Comparison of ENCODE assay signal across 9 mouse cellular contexts in the genomic region with DNA sequence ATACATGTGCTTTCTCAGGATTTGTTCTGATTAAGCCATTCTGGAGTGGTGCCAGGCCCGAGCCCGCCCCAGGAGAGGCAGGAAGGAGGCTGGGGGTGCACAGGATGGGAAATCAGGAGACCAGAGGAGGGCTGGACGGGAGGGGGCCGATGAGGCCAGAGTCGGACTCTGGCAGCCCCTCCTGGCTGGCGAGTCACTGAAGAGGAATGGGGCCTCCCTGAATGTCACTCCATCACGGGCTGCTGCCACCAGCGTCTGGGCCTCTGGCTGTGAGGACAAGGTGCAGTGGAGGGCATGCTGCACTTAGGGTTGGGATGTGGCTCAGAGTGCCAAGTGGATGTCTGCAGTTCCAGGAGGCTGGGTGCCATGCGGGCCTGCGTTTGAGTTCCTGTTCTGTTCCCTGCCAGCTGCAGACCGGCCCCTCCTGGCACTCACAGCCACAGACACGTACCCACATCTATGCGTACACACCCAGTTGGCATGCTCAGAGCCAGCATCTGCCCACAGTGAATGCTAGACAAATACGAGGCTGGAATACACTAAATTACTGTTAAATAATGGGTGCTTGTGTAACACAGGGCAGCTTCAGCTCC.
DNase-seq lines count a peak whose midpoint lies in the region; ATAC-seq and TF ChIP-seq lines count a peak whose summit lies in the region.
"Had no signal": no experiment of that assay in that cellular context is flagged by ENCODE, and none has a peak within 500 bp of the region (broad histone marks: within the 10 kb centered on the region; RNA-seq: fewer than 3 reads in every experiment).

No protein-coding gene starts in this region.

- H3K4me1 ChIP-seq in forebrain, embryonic 14.5 days (ENCODE audit: control insufficient read depth, insufficient read depth, low read length), result 0 out of 2 replicates have a peak, but pooled peaks cover 3% of the 10 kb centered on the region
- H3K4me1 ChIP-seq in forebrain, embryonic 12.5 days, result peaks cover 10% of the 10 kb centered on the region; the same call in 1 of the 2 replicates
- H3K4me1 ChIP-seq in limb, embryonic 10.5 days, result no peaks in the 10 kb centered on the region
- H3K4me1 ChIP-seq in intestine, postnatal 0 days (replicated peaks; ENCODE audit: control insufficient read depth, insufficient read depth, low read length), result no peaks in the 10 kb centered on the region
- H3K4me1 ChIP-seq: embryonic facial prominence, embryonic 12.5 days had no signal

- DNase-seq in forebrain, embryonic 14.5 days (ENCODE audit: low spot score), result peak; percentile 68
- DNase-seq in Patski (ENCODE audit: low read depth, low spot score), result no peak
- DNase-seq in heart, postnatal 14 days, result peak; percentile 45 to 51
- DNase-seq in limb, embryonic 10.5 days (ENCODE audit: low spot score), result no peak
- no peak for DNase-seq in urinary bladder, postnatal 25 days (ENCODE audit: low spot score)
- DNase-seq in gastrocnemius, postnatal 25 days, result no peak

- no peaks in the 10 kb centered on the region for H3K36me3 ChIP-seq in forebrain, embryonic 14.5 days (ENCODE audit: control insufficient read depth, insufficient read depth, low read length)
- no peaks in the 10 kb centered on the region for H3K36me3 ChIP-seq in forebrain, embryonic 12.5 days (replicated peaks)
- no peaks in the 10 kb centered on the region for H3K36me3 ChIP-seq in limb, embryonic 10.5 days
- no peaks in the 10 kb centered on the region for H3K36me3 ChIP-seq in intestine, postnatal 0 days (ENCODE audit: control insufficient read depth, insufficient read depth)
- H3K36me3 ChIP-seq: embryonic facial prominence, embryonic 12.5 days had no signal

- H3K4me3 ChIP-seq in forebrain, embryonic 14.5 days (ENCODE audit: low read depth, low read length), result no peak overlapping the region
- H3K4me3 ChIP-seq in forebrain, embryonic 12.5 days (replicated peaks), result no peak overlapping the region
- H3K4me3 ChIP-seq in limb, embryonic 10.5 days, result no peak overlapping the region
- no peak overlapping the region for H3K4me3 ChIP-seq in intestine, postnatal 0 days (ENCODE audit: low read depth, low read length)
- H3K4me3 ChIP-seq: embryonic facial prominence, embryonic 12.5 days had no signal

- H3K4me2 ChIP-seq in forebrain, embryonic 14.5 days (ENCODE audit: low read length), result no peak overlapping the region
- no peak overlapping the region for H3K4me2 ChIP-seq in forebrain, embryonic 12.5 days
- no peak overlapping the region for H3K4me2 ChIP-seq in intestine, postnatal 0 days (replicated peaks; ENCODE audit: low read depth)
- H3K4me2 ChIP-seq: embryonic facial prominence, embryonic 12.5 days had no signal

- CTCF ChIA-PET in Patski (lab: Charles Lee), result no interaction called here

- intact Hi-C loops in heart, postnatal 14 days (cut with DNase I), result no loop called here

- TF ChIP-seq CTCF in Patski (IDR thresholded peaks at IDR 0.05), result no peak
- no peak for TF ChIP-seq CTCF in intestine, postnatal 0 days (IDR thresholded peaks at IDR 0.05; ENCODE audit: low read depth)

- no peaks in the 10 kb centered on the region for H3K9me3 ChIP-seq in forebrain, embryonic 14.5 days (replicated peaks; ENCODE audit: control insufficient read depth, low read length)
- no peaks in the 10 kb centered on the region for H3K9me3 ChIP-seq in forebrain, embryonic 12.5 days
- no peaks in the 10 kb centered on the region for H3K9me3 ChIP-seq in limb, embryonic 10.5 days (replicated peaks)
- no peaks in the 10 kb centered on the region for H3K9me3 ChIP-seq in intestine, postnatal 0 days (ENCODE audit: control insufficient read depth)
- H3K9me3 ChIP-seq: embryonic facial prominence, embryonic 12.5 days had no signal

- in situ Hi-C loops in Patski (cut with MboI; ENCODE audit: low pct_unique_long_range_greater_than_20kb), result no loop called here

- H3K27me3 ChIP-seq in forebrain, embryonic 14.5 days (replicated peaks; ENCODE audit: control insufficient read depth, insufficient read depth, low read length), result no peaks in the 10 kb centered on the region
- H3K27me3 ChIP-seq in forebrain, embryonic 12.5 days, result 0 out of 2 replicates have a peak, but pooled peaks cover 13% of the 10 kb centered on the region
- H3K27me3 ChIP-seq in Patski, result no peaks in the 10 kb centered on the region
- H3K27me3 ChIP-seq in limb, embryonic 10.5 days (ENCODE audit: low read depth, poor library complexity, severe bottlenecking), result no peaks in the 10 kb centered on the region
- no peaks in the 10 kb centered on the region for H3K27me3 ChIP-seq in intestine, postnatal 0 days (replicated peaks; ENCODE audit: control insufficient read depth, insufficient read depth, low read length)
- H3K27me3 ChIP-seq: embryonic facial prominence, embryonic 12.5 days had no signal

- POLR2A ChIA-PET in Patski (lab: Charles Lee), result no interaction called here

- WGBS in forebrain, embryonic 14.5 days, result 48% methylated on average over 14 of the region's 14 CpGs
- WGBS in forebrain, embryonic 12.5 days, result 67% methylated on average over 14 of the region's 14 CpGs
- 84% methylated on average over 14 of the region's 14 CpGs for WGBS in limb, embryonic 10.5 days
- 62% methylated on average over 14 of the region's 14 CpGs for WGBS in intestine, postnatal 0 days

- H3K9ac ChIP-seq in forebrain, embryonic 14.5 days (ENCODE audit: low read length), result no peak overlapping the region
- no peak overlapping the region for H3K9ac ChIP-seq in forebrain, embryonic 12.5 days
- no peak overlapping the region for H3K9ac ChIP-seq in intestine, postnatal 0 days (ENCODE audit: low read depth, low read length)
- H3K9ac ChIP-seq: embryonic facial prominence, embryonic 12.5 days had no signal

- peak; percentile 71 for ATAC-seq in forebrain, embryonic 14.5 days
- ATAC-seq in forebrain, embryonic 12.5 days (ENCODE audit: low FRiP score), result no peak
- peak; percentile 44 for ATAC-seq in Patski
- ATAC-seq in intestine, postnatal 0 days, result no peak

- H3K27ac ChIP-seq in forebrain, embryonic 14.5 days (ENCODE audit: low read depth, low read length), result no peak overlapping the region
- H3K27ac ChIP-seq in forebrain, embryonic 12.5 days, result no peak overlapping the region
- H3K27ac ChIP-seq in limb, embryonic 10.5 days, result 0 out of 2 replicates have a peak overlapping the region, but pooled peaks have one; percentile 25
- no peak overlapping the region for H3K27ac ChIP-seq in intestine, postnatal 0 days (ENCODE audit: low read depth, low read length)
- H3K27ac ChIP-seq: embryonic facial prominence, embryonic 12.5 days had no signal

Comparison
In these comparisons a context has a peak if more than half of its experiments do, and no peak if none do; other contexts are left out.
1. ATAC-seq: peak in forebrain, embryonic 14.5 days (single experiment) and Patski (single experiment); none in forebrain, embryonic 12.5 days (single experiment) and intestine, postnatal 0 days (single experiment).
2. DNase-seq: peak in forebrain, embryonic 14.5 days (single experiment) and heart, postnatal 14 days (2 of 2); none in Patski (single experiment), limb, embryonic 10.5 days (single experiment), urinary bladder, postnatal 25 days (single experiment) and gastrocnemius, postnatal 25 days (single experiment).